Mouse (Mus musculus) heart, embryonic 15.5 days (tissue): ENCODE results near the gene Hist1h2bb. TPM values are rescaled to one million over a fixed set of nuclear protein-coding genes. Genes with fewer than 3 reads are reported as not detected.
"Not testable (repeated sequence)": the region's sequence is repeated elsewhere in the genome, so short reads cannot be mapped to it uniquely, and the experiment has no call there.

Experiments
- ATAC-seq: fragments of 200-750 bp; cut with Nextera tagmentation; replicated peaks from 2 replicates; pipeline ENCODE4 v1.8.0; 2017; ENCODE audit warnings: low read depth, moderate TSS enrichment; ENCODE audit not compliant: insufficient number of reproducible peaks, insufficient read depth, low FRiP score
- H3K27ac ChIP-seq: fragments of 300-500 bp; sonication (generic); 2 replicates; pipeline ENCODE4 v1.5.1; 2015; ENCODE audit warnings: mild to moderate bottlenecking, inconsistent platforms
- H3K27me3 ChIP-seq: fragments of 300-500 bp; sonication (generic); 2 replicates; pipeline ENCODE4 v1.6.1; 2015; ENCODE audit warnings: inconsistent platforms
- H3K36me3 ChIP-seq: fragments of 300-500 bp; sonication (generic); 2 replicates; pipeline ENCODE4 v1.6.1; 2015; ENCODE audit warnings: mild to moderate bottlenecking, inconsistent platforms
- H3K4me1 ChIP-seq: fragments of 300-500 bp; sonication (generic); replicated peaks from 2 replicates; pipeline ENCODE4 v1.6.1; 2015; ENCODE audit warnings: inconsistent platforms
- H3K4me2 ChIP-seq: fragments of 300-500 bp; sonication (generic); 2 replicates; pipeline ENCODE4 v1.6.1; 2015; ENCODE audit warnings: inconsistent platforms, mild to moderate bottlenecking, moderate library complexity
- H3K4me3 ChIP-seq: fragments of 300-500 bp; sonication (generic); 2 replicates; pipeline ENCODE4 v1.5.1; 2015; ENCODE audit warnings: mild to moderate bottlenecking, inconsistent platforms
- H3K9ac ChIP-seq: fragments of 300-500 bp; sonication (generic); 2 replicates; pipeline ENCODE4 v1.6.1; 2015; ENCODE audit warnings: mild to moderate bottlenecking, inconsistent platforms
- H3K9me3 ChIP-seq: fragments of 300-500 bp; sonication (generic); replicated peaks from 2 replicates; pipeline ENCODE4 v1.6.1; 2016; ENCODE audit warnings: inconsistent platforms
- WGBS: fragments of 180-500 bp; shearing (Covaris S2); methylation state at CpG from one replicate; pipeline ENCODE4 v1.1.7; 2015; ENCODE audit warnings: mixed read lengths; 5-methylcytosine and 5-hydroxymethylcytosine counted together
- polyA plus RNA-seq: library from polyadenylated mRNA; unstranded; fragments of >200 nt; fragmentation: Nextera tagmentation; extraction: Ambion mirVana; gene quantifications from 2 replicates; pipeline ENCODE4 v1.2.1, GENCODE M21; 2015

The Hist1h2bb gene
- polyA plus RNA-seq: 1.2 and 1.9 TPM in 2 replicates

GRCm38 (mm10) chr13:23746201-23747080 is at the start of gene Hist1h2bb:
Gene Hist1h2bb, plus strand, starts transcription at chr13:23746734.
- H3K27me3 ChIP-seq: not testable (repeated sequence)

GRCm38 (mm10) chr13:23697491-23698299 is 48.8 kb upstream of the Hist1h2bb start:
- Histone ChIP-seq H3K27me3 (no peaks in the 10 kb centered on the region), H3K27ac (peak overlapping the region; percentile 80), H3K4me3 (peak overlapping the region; percentile 45), H3K36me3 (no peaks in the 10 kb centered on the region), H3K4me1 (peaks cover 12% of the 10 kb centered on the region), H3K4me2 (peak overlapping the region; percentile 65), H3K9ac (peak overlapping the region; percentile 35), H3K9me3 (no peaks in the 10 kb centered on the region)
- ATAC-seq: peak; percentile 13
- WGBS: under 1% methylated on average over 32 of the region's 32 CpGs

More at GRCm38 (mm10) chr13:23746201-23747080, at the start of gene Hist1h2bb:
- peak; percentile 92 for ATAC-seq
- Histone ChIP-seq H3K9ac (peak within 1 kb of the TSS; percentile 65), H3K4me3 (peak within 1 kb of the TSS; percentile 49), H3K4me1 (peaks cover 22% of the 10 kb centered on the region), H3K27ac (peak within 1 kb of the TSS; percentile 99), H3K4me2 (peak within 1 kb of the TSS; percentile 70)
- under 1% methylated on average over 49 of the region's 58 CpGs for WGBS
- not testable (repeated sequence) for H3K36me3 ChIP-seq, H3K9me3 ChIP-seq

GRCm38 (mm10) chr13:23698300-23698693 is 48.2 kb upstream of the Hist1h2bb start, which contains the start of gene Hist1h4c:
Gene Hist1h4c, minus strand, starts transcription at chr13:23698454.
- Histone ChIP-seq H3K36me3 (no peaks in the 10 kb centered on the region), H3K4me3 (peak within 1 kb of the TSS; percentile 45), H3K27me3 (no peaks in the 10 kb centered on the region), H3K9me3 (no peaks in the 10 kb centered on the region), H3K9ac (peak within 1 kb of the TSS; percentile 35), H3K4me1 (peaks cover 12% of the 10 kb centered on the region), H3K4me2 (peak within 1 kb of the TSS; percentile 65), H3K27ac (peak within 1 kb of the TSS; percentile 80)
- peak; percentile 94 for ATAC-seq
- WGBS: 0% methylated on average over 22 of the region's 22 CpGs

GRCm38 (mm10) chr13:23698996-23699395 is 47.5 kb upstream of the Hist1h2bb start:
- no peak for ATAC-seq
- peaks cover 12% of the 10 kb centered on the region for H3K4me1 ChIP-seq
- peak overlapping the region; percentile 45; the same call in 1 of the 2 replicates for H3K4me3 ChIP-seq
- 66% methylated on average over 6 of the region's 6 CpGs for WGBS
- no peaks in the 10 kb centered on the region for H3K36me3 ChIP-seq
- peak overlapping the region; percentile 65 for H3K4me2 ChIP-seq
- no peak overlapping the region for H3K9ac ChIP-seq
- no peaks in the 10 kb centered on the region for H3K9me3 ChIP-seq
- H3K27me3 ChIP-seq: no peaks in the 10 kb centered on the region
- H3K27ac ChIP-seq: peak overlapping the region; percentile 80

GRCm38 (mm10) chr13:23699767-23700166 is 46.8 kb upstream of the Hist1h2bb start:
- no peaks in the 10 kb centered on the region for H3K9me3 ChIP-seq
- no peaks in the 10 kb centered on the region for H3K36me3 ChIP-seq
- H3K4me3 ChIP-seq: no peak overlapping the region
- H3K9ac ChIP-seq: no peak overlapping the region
- no peak overlapping the region for H3K27ac ChIP-seq
- 66% methylated on average over 3 of the region's 3 CpGs for WGBS
- H3K4me1 ChIP-seq: peaks cover 12% of the 10 kb centered on the region
- no peak overlapping the region for H3K4me2 ChIP-seq
- no peak for ATAC-seq
- H3K27me3 ChIP-seq: no peaks in the 10 kb centered on the region

- no peak overlapping the region for H3K27ac ChIP-seq
- no peaks in the 10 kb centered on the region for H3K36me3 ChIP-seq
- no peaks in the 10 kb centered on the region for H3K27me3 ChIP-seq
- H3K4me1 ChIP-seq: peaks cover 7% of the 10 kb centered on the region
- ATAC-seq: peak; percentile 36; the same call in 1 of the 2 replicates
- no peak overlapping the region for H3K4me3 ChIP-seq
- 19% methylated on average over 8 of the region's 8 CpGs for WGBS
- no peak overlapping the region for H3K9ac ChIP-seq
- no peak overlapping the region for H3K4me2 ChIP-seq
- H3K9me3 ChIP-seq: no peaks in the 10 kb centered on the region
Observed at GRCm38 (mm10) chr13:23700786-23701520, 45.6 kb upstream of the Hist1h2bb start.

GRCm38 (mm10) chr13:23702220-23702619 is 44.3 kb upstream of the Hist1h2bb start:
- no peak for ATAC-seq
- peaks cover 4% of the 10 kb centered on the region for H3K4me1 ChIP-seq
- H3K4me3 ChIP-seq: no peak overlapping the region
- H3K4me2 ChIP-seq: no peak overlapping the region
- H3K36me3 ChIP-seq: no peaks in the 10 kb centered on the region
- no peak overlapping the region for H3K27ac ChIP-seq
- H3K27me3 ChIP-seq: no peaks in the 10 kb centered on the region
- H3K9me3 ChIP-seq: no peaks in the 10 kb centered on the region
- H3K9ac ChIP-seq: no peak overlapping the region
- WGBS: 75% methylated on average over 4 of the region's 4 CpGs

- not testable (repeated sequence) for H3K27me3 ChIP-seq, H3K4me3 ChIP-seq, H3K27ac ChIP-seq, H3K4me2 ChIP-seq, H3K9me3 ChIP-seq, H3K36me3 ChIP-seq, ATAC-seq, H3K9ac ChIP-seq, H3K4me1 ChIP-seq
- WGBS: 77% methylated on average over 2 of the region's 2 CpGs
Observed at GRCm38 (mm10) chr13:23702801-23703200, 43.7 kb upstream of the Hist1h2bb start.

- H3K4me1 ChIP-seq: peaks cover 18% of the 10 kb centered on the region
- no peak overlapping the region for H3K4me3 ChIP-seq
- ATAC-seq: no peak
- no peaks in the 10 kb centered on the region for H3K27me3 ChIP-seq
- H3K27ac ChIP-seq: no peak overlapping the region
- no peaks in the 10 kb centered on the region for H3K9me3 ChIP-seq
- H3K4me2 ChIP-seq: no peak overlapping the region
- 85% methylated on average over 7 of the region's 7 CpGs for WGBS
- H3K9ac ChIP-seq: no peak overlapping the region
- H3K36me3 ChIP-seq: no peaks in the 10 kb centered on the region
Observed at GRCm38 (mm10) chr13:23705751-23706356, 40.7 kb upstream of the Hist1h2bb start.

- 91% methylated on average over 12 of the region's 12 CpGs for WGBS
- Histone ChIP-seq H3K9ac (no peak overlapping the region), H3K27me3 (no peaks in the 10 kb centered on the region), H3K4me3 (no peak overlapping the region), H3K9me3 (no peaks in the 10 kb centered on the region), H3K27ac (no peak overlapping the region), H3K36me3 (no peaks in the 10 kb centered on the region), H3K4me2 (no peak overlapping the region), H3K4me1 (peaks cover 18% of the 10 kb centered on the region)
- ATAC-seq: no peak
Observed at GRCm38 (mm10) chr13:23706771-23707170, 39.8 kb upstream of the Hist1h2bb start.
